Mouse (Mus musculus): ENCODE data around the gene Icam1.
"Not testable (repeated sequence)": the region's sequence is repeated elsewhere in the genome, so short reads cannot be mapped to it uniquely, and the experiment has no call there.

The Icam1 gene

GRCm38 (mm10) chr9:20986952-20987686 is 28.7 kb upstream of the Icam1 start:
- in situ Hi-C loops (cut with MboI; ENCODE audit: low pct_unique_long_range_greater_than_20kb in 1 of 2, low sequenced_read_pairs in 2 of 2, unreplicated experiment in 1 of 2) = loop anchor here in 1 of 2 experiments (25.0 kb wide), 1 partner anchor 250 kb away; the partner anchor contains the start of gene Olfm2

GRCm38 (mm10) chr9:20987953-20988352 is 27.8 kb upstream of the Icam1 start:
- in situ Hi-C loops (cut with MboI; ENCODE audit: low pct_unique_long_range_greater_than_20kb in 1 of 2, low sequenced_read_pairs in 2 of 2, unreplicated experiment in 1 of 2) = loop anchor here in 1 of 2 experiments (25.0 kb wide), 1 partner anchor 251 kb away; the partner anchor contains the start of gene Olfm2

- in situ Hi-C loops (cut with MboI; ENCODE audit: low pct_unique_long_range_greater_than_20kb in 1 of 2, low sequenced_read_pairs in 2 of 2, unreplicated experiment in 1 of 2) = loop anchor here in 1 of 2 experiments (25.0 kb wide), 1 partner anchor 254 kb away; the partner anchor contains the start of gene Olfm2
These were observed 24.9 kb upstream of the Icam1 start for GRCm38 (mm10) chr9:20990861-20991260.

GRCm38 (mm10) chr9:20991587-20991986 is 24.2 kb upstream of the Icam1 start:
- in situ Hi-C loops (cut with MboI; ENCODE audit: low pct_unique_long_range_greater_than_20kb in 1 of 2, low sequenced_read_pairs in 2 of 2, unreplicated experiment in 1 of 2) = loop anchor here in 1 of 2 experiments (25.0 kb wide), 1 partner anchor 254 kb away; the partner anchor contains the start of gene Olfm2

GRCm38 (mm10) chr9:20993165-20993898 is 22.5 kb upstream of the Icam1 start:
- in situ Hi-C loops (cut with MboI; ENCODE audit: low pct_unique_long_range_greater_than_20kb in 1 of 2, low sequenced_read_pairs in 2 of 2, unreplicated experiment in 1 of 2) = loop anchor here in 1 of 2 experiments (25.0 kb wide), 1 partner anchor 256 kb away; the partner anchor contains the start of gene Olfm2

- in situ Hi-C loops (cut with MboI; ENCODE audit: low pct_unique_long_range_greater_than_20kb in 1 of 2, low sequenced_read_pairs in 2 of 2, unreplicated experiment in 1 of 2) = loop anchor here (5.0 to 25.0 kb wide), 2 partner anchors 93 to 258 kb away; partner anchors contain the start of gene Olfm2 (in 1 of the 2)
These were observed 20.7 kb upstream of the Icam1 start for GRCm38 (mm10) chr9:20995069-20995468.

- in situ Hi-C loops (cut with MboI; ENCODE audit: low pct_unique_long_range_greater_than_20kb in 1 of 2, low sequenced_read_pairs in 2 of 2, unreplicated experiment in 1 of 2) = loop anchor here (5.0 to 25.0 kb wide), 2 partner anchors 95 to 260 kb away; partner anchors contain the start of gene Olfm2 (in 1 of the 2)
These were observed 18.7 kb upstream of the Icam1 start for GRCm38 (mm10) chr9:20997065-20997464.

- in situ Hi-C loops (cut with MboI; ENCODE audit: low pct_unique_long_range_greater_than_20kb in 1 of 2, low sequenced_read_pairs in 2 of 2, unreplicated experiment in 1 of 2) = loop anchor here (5.0 to 25.0 kb wide), 2 partner anchors 96 to 261 kb away; partner anchors contain the start of gene Olfm2 (in 1 of the 2)
These were observed 17.4 kb upstream of the Icam1 start for GRCm38 (mm10) chr9:20998337-20998736.

- in situ Hi-C loops (cut with MboI; ENCODE audit: low pct_unique_long_range_greater_than_20kb in 1 of 2, low sequenced_read_pairs in 2 of 2, unreplicated experiment in 1 of 2) = loop anchor here in 1 of 2 experiments (5.0 kb wide), 2 partner anchors 54 to 99 kb away; no protein-coding TSS in a partner anchor
These were observed 15.0 kb upstream of the Icam1 start for GRCm38 (mm10) chr9:21000811-21001210.

GRCm38 (mm10) chr9:21001651-21002200 is 14.1 kb upstream of the Icam1 start:
- in situ Hi-C loops (cut with MboI; ENCODE audit: low pct_unique_long_range_greater_than_20kb in 1 of 2, low sequenced_read_pairs in 2 of 2, unreplicated experiment in 1 of 2) = loop anchor here in 1 of 2 experiments (5.0 kb wide), 2 partner anchors 54 to 99 kb away; no protein-coding TSS in a partner anchor

- in situ Hi-C loops (cut with MboI; ENCODE audit: low pct_unique_long_range_greater_than_20kb in 1 of 2, low sequenced_read_pairs in 2 of 2, unreplicated experiment in 1 of 2) = loop anchor here in 1 of 2 experiments (5.0 kb wide), 2 partner anchors 55 to 100 kb away; no protein-coding TSS in a partner anchor
These were observed 13.5 kb upstream of the Icam1 start for GRCm38 (mm10) chr9:21002270-21002626.

- in situ Hi-C loops (cut with MboI; ENCODE audit: low pct_unique_long_range_greater_than_20kb in 1 of 2, low sequenced_read_pairs in 2 of 2, unreplicated experiment in 1 of 2) = loop anchor here in 1 of 2 experiments (5.0 kb wide), 2 partner anchors 56 to 101 kb away; no protein-coding TSS in a partner anchor
These were observed 12.9 kb upstream of the Icam1 start, which contains the start of gene Mrpl4 for GRCm38 (mm10) chr9:21002627-21003551. Gene Mrpl4 (plus strand): TSS chr9:21002738.

GRCm38 (mm10) chr9:21007313-21007952 is 8.4 kb upstream of the Icam1 start:
- in situ Hi-C loops (cut with MboI; ENCODE audit: low pct_unique_long_range_greater_than_20kb in 1 of 2, low sequenced_read_pairs in 2 of 2, unreplicated experiment in 1 of 2) = no loop called here

GRCm38 (mm10) chr9:21008007-21008406 is 7.8 kb upstream of the Icam1 start:
- in situ Hi-C loops (cut with MboI; ENCODE audit: low pct_unique_long_range_greater_than_20kb in 1 of 2, low sequenced_read_pairs in 2 of 2, unreplicated experiment in 1 of 2) = no loop called here

GRCm38 (mm10) chr9:21010362-21010761 is 5.4 kb upstream of the Icam1 start:
- in situ Hi-C loops (cut with MboI; ENCODE audit: low pct_unique_long_range_greater_than_20kb in 1 of 2, low sequenced_read_pairs in 2 of 2, unreplicated experiment in 1 of 2) = no loop called here

- in situ Hi-C loops (cut with MboI; ENCODE audit: low pct_unique_long_range_greater_than_20kb in 1 of 2, low sequenced_read_pairs in 2 of 2, unreplicated experiment in 1 of 2) = not testable (repeated sequence)
These were observed 4.7 kb upstream of the Icam1 start for GRCm38 (mm10) chr9:21010939-21011541.

Measured in mouse embryonic stem cell (cell line).